Mouse (Mus musculus) midbrain, postnatal 0 days (tissue): Measurements from ENCODE around the gene Col4a1. TPM values are rescaled to one million over a fixed set of nuclear protein-coding genes. Genes with fewer than 3 reads are reported as not detected.
A peak's percentile ranks its signal among the peaks of the same experiment; 100 is the strongest.

Experiments used
- ATAC-seq: fragments of 200-750 bp; cut with Nextera tagmentation; 2 replicates; pipeline ENCODE4 v1.8.0; 2017; ENCODE audit warnings: moderate number of reproducible peaks, mild to moderate bottlenecking, moderate TSS enrichment, moderate library complexity; ENCODE audit not compliant: low FRiP score
- DNase-seq: peaks from one replicate; pipeline ENCODE4 v3.0.0-alpha.2; 2015; ENCODE audit warnings: low spot score
- H3K27ac ChIP-seq: fragments of 300-500 bp; sonication (generic); 2 replicates; pipeline ENCODE4 v1.5.1; 2014; ENCODE audit warnings: low read depth, mild to moderate bottlenecking, low read length, mixed read lengths
- H3K27me3 ChIP-seq: fragments of 300-500 bp; sonication (generic); 2 replicates; pipeline ENCODE4 v1.6.1; 2014; ENCODE audit warnings: low read length, control low read depth, mixed read lengths; ENCODE audit not compliant: insufficient read depth
- H3K36me3 ChIP-seq: fragments of 300-500 bp; sonication (generic); 2 replicates; pipeline ENCODE4 v1.6.1; 2014; ENCODE audit warnings: low read length, control low read depth, mixed read lengths; ENCODE audit not compliant: insufficient read depth
- H3K4me1 ChIP-seq: fragments of 300-500 bp; sonication (generic); 2 replicates; pipeline ENCODE4 v1.6.1; 2014; ENCODE audit warnings: mild to moderate bottlenecking, control low read depth, antibody characterized with exemption, low read length, mixed read lengths; ENCODE audit not compliant: insufficient read depth
- H3K4me2 ChIP-seq: fragments of 300-500 bp; sonication (generic); 2 replicates; pipeline ENCODE4 v1.6.1; 2014; ENCODE audit warnings: low read depth, mild to moderate bottlenecking, low read length, mixed read lengths; ENCODE audit not compliant: poor library complexity, severe bottlenecking
- H3K4me3 ChIP-seq: fragments of 300-500 bp; sonication (generic); 2 replicates; pipeline ENCODE4 v1.5.1; 2014; ENCODE audit warnings: low read depth, mild to moderate bottlenecking, low read length, moderate library complexity
- H3K9ac ChIP-seq: fragments of 300-500 bp; sonication (generic); replicated peaks from 2 replicates; pipeline ENCODE4 v1.6.1; 2014; ENCODE audit warnings: mild to moderate bottlenecking, low read length, moderate library complexity, mixed read lengths; ENCODE audit not compliant: poor library complexity, severe bottlenecking
- H3K9me3 ChIP-seq: fragments of 300-500 bp; sonication (generic); 2 replicates; pipeline ENCODE4 v1.6.1; 2016; ENCODE audit warnings: low read length, control low read depth
- CTCF ChIP-seq: IDR thresholded peaks from 2 replicates; pipeline ENCODE4 v1.5.1; 2016; ENCODE audit warnings: antibody characterized with exemption, mild to moderate bottlenecking
- WGBS: fragments of 180-500 bp; shearing (Covaris S2); extraction: QIAGEN DNeasy Blood & Tissue Kit; methylation state at CpG from one replicate; pipeline ENCODE4 v1.1.7; 2014; 5-methylcytosine and 5-hydroxymethylcytosine counted together
- polyA plus RNA-seq: library from polyadenylated mRNA; unstranded; fragments of >200 nt; fragmentation: Nextera tagmentation; extraction: Ambion mirVana; gene quantifications from 2 replicates; pipeline ENCODE4 v1.2.1, GENCODE M21; 2015
- total RNA-seq: library from RNA; depleted of rRNA; stranded (reverse); fragments of >200 nt; gene quantifications from 2 replicates; pipeline ENCODE4 v1.2.3, GENCODE M21; 2014

Col4a1 gene
- total and polyA plus RNA-seq, 2 experiments from 2014 or later, result 45.2 to 219 TPM

GRCm38 (mm10) chr8:11181420-11182147 is 131.0 kb downstream of the Col4a1 start:
- Histone ChIP-seq H3K27me3 (no peaks in the 10 kb centered on the region), H3K27ac (no peak overlapping the region), H3K4me1 (no peaks in the 10 kb centered on the region), H3K9me3 (no peaks in the 10 kb centered on the region), H3K9ac (no peak overlapping the region), H3K4me3 (no peak overlapping the region), H3K4me2 (no peak overlapping the region), H3K36me3 (no peaks in the 10 kb centered on the region)
- WGBS, result 76% methylated on average over 11 of the region's 11 CpGs
- DNase-seq (no peak), ATAC-seq (no peak)
- TF ChIP-seq CTCF, result no peak

GRCm38 (mm10) chr8:11179869-11180268 is 132.8 kb downstream of the Col4a1 start:
- Histone ChIP-seq H3K9ac (no peak overlapping the region), H3K4me3 (no peak overlapping the region), H3K9me3 (no peaks in the 10 kb centered on the region), H3K4me1 (no peaks in the 10 kb centered on the region), H3K36me3 (no peaks in the 10 kb centered on the region), H3K27ac (no peak overlapping the region), H3K4me2 (no peak overlapping the region), H3K27me3 (no peaks in the 10 kb centered on the region)
- DNase-seq (no peak), ATAC-seq (no peak)
- 84% methylated on average over 3 of the region's 3 CpGs for WGBS
- no peak for TF ChIP-seq CTCF

- Histone ChIP-seq H3K27ac (no peak overlapping the region), H3K9ac (no peak overlapping the region), H3K36me3 (no peaks in the 10 kb centered on the region), H3K4me2 (no peak overlapping the region), H3K4me1 (no peaks in the 10 kb centered on the region), H3K27me3 (no peaks in the 10 kb centered on the region), H3K9me3 (no peaks in the 10 kb centered on the region), H3K4me3 (no peak overlapping the region)
- WGBS, result 80% methylated on average over 7 of the region's 7 CpGs
- no peak for TF ChIP-seq CTCF
- DNase-seq (no peak), ATAC-seq (no peak)
Observed at GRCm38 (mm10) chr8:11176393-11176792, 136.2 kb downstream of the Col4a1 start.

GRCm38 (mm10) chr8:11173284-11174191 is 139.1 kb downstream of the Col4a1 start:
- H3K4me1 ChIP-seq, result no peaks in the 10 kb centered on the region
- no peak overlapping the region for H3K9ac ChIP-seq
- no peaks in the 10 kb centered on the region for H3K36me3 ChIP-seq
- DNase-seq, result peak; percentile 76
- H3K4me3 ChIP-seq, result no peak overlapping the region
- H3K27me3 ChIP-seq, result no peaks in the 10 kb centered on the region
- H3K27ac ChIP-seq, result no peak overlapping the region
- H3K9me3 ChIP-seq, result no peaks in the 10 kb centered on the region
- WGBS, result 65% methylated on average over 17 of the region's 17 CpGs
- ATAC-seq, result peak; percentile 68
- no peak overlapping the region for H3K4me2 ChIP-seq
- peak; percentile 80 for TF ChIP-seq CTCF

GRCm38 (mm10) chr8:11171526-11171925 is 141.1 kb downstream of the Col4a1 start:
- H3K4me2 ChIP-seq, result no peak overlapping the region
- WGBS, result 87% methylated on average over 7 of the region's 7 CpGs
- no peak for TF ChIP-seq CTCF
- peak; percentile 28 for DNase-seq
- H3K9ac ChIP-seq, result no peak overlapping the region
- H3K36me3 ChIP-seq, result no peaks in the 10 kb centered on the region
- no peak overlapping the region for H3K4me3 ChIP-seq
- ATAC-seq, result no peak
- no peak overlapping the region for H3K27ac ChIP-seq
- no peaks in the 10 kb centered on the region for H3K4me1 ChIP-seq
- no peaks in the 10 kb centered on the region for H3K27me3 ChIP-seq
- no peaks in the 10 kb centered on the region for H3K9me3 ChIP-seq

- Histone ChIP-seq H3K9ac (no peak overlapping the region), H3K9me3 (no peaks in the 10 kb centered on the region), H3K4me3 (no peak overlapping the region), H3K4me2 (no peak overlapping the region), H3K36me3 (no peaks in the 10 kb centered on the region), H3K27ac (no peak overlapping the region), H3K27me3 (no peaks in the 10 kb centered on the region), H3K4me1 (no peaks in the 10 kb centered on the region)
- no peak for ATAC-seq
- no peak for DNase-seq
- TF ChIP-seq CTCF, result no peak
- WGBS, result 86% methylated on average over 2 of the region's 2 CpGs
Observed at GRCm38 (mm10) chr8:11169383-11169782, 143.2 kb downstream of the Col4a1 start.
